Mouse (Mus musculus) brain, embryonic 18.5 days (tissue): ENCODE measurements at regions not wholly inside any gene's neighbourhood (a gene's known extent, or its start where the extent isn't known, plus 50 kb on each side); places are given as distances from the start of the nearest gene placed in this dataset.

ENCODE experiments used
- DNase-seq: peaks from one replicate; pipeline ENCODE4 v3.0.0-alpha.2; 2012; ENCODE audit warnings: low read depth, low spot score

GRCm38 (mm10) chr4:9034280-9034679 lies 795.4 kb upstream of the Car8 start:
- no peak for DNase-seq

- no peak for DNase-seq
Observed at GRCm38 (mm10) chr4:9033106-9033642, 794.3 kb upstream of the Car8 start.

DNA sequence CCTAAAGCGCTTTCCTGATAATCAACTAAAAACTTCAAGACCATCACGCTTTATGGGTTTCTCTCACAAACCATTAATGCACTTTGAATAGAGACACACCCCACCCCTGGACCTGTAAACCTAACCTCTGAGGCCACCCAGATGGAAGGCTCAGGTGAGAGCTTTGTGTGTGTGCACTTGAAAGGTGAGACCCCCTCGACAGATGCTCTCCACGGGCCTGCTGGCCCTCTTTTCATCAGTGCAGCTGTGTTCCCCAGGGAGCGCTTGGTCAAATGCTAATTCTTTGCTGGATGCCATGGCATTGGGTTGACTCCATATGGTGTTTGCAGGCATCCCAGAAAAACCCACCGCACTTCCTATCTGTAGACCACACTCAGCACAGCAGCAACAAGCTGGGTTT lies 792.8 kb upstream of the Car8 start:
- no peak for DNase-seq

- no peak for DNase-seq
Observed at GRCm38 (mm10) chr4:9028946-9029345, 790.1 kb upstream of the Car8 start.

DNA sequence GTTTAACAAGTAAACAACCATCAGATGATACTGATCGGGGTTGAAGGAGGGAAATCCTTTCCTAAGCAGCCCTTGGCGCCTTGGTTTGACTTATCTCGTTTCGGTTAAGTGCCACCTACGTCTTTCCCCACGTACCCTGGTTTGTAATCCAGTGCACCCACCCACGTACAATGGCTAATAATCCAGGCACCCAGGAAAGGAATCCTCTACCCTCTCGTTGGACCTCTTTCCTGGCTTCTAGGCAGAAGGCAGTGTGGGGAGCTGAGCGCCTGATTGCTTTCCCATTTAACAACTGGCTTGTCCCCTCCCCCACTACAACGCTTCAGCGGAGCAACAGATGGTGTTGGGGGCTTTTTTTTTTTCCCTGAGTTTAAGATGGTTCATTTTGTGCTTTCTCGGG lies 789.6 kb upstream of the Car8 start:
- no peak for DNase-seq

GRCm38 (mm10) chr4:9027798-9028404 lies 789.1 kb upstream of the Car8 start:
- no peak for DNase-seq

- no peak for DNase-seq
Observed at GRCm38 (mm10) chr4:9027383-9027782, 788.5 kb upstream of the Car8 start.

GRCm38 (mm10) chr4:9026841-9027240 lies 788.0 kb upstream of the Car8 start:
- no peak for DNase-seq

- DNase-seq = no peak
Observed at GRCm38 (mm10) chr4:9025821-9026470, 787.1 kb upstream of the Car8 start.

- no peak for DNase-seq
Observed at GRCm38 (mm10) chr4:9024216-9024925, 785.5 kb upstream of the Car8 start.

GRCm38 (mm10) chr4:9019241-9020110 lies 780.6 kb upstream of the Car8 start:
- DNase-seq = no peak

GRCm38 (mm10) chr4:9018236-9018635 lies 779.4 kb upstream of the Car8 start:
- no peak for DNase-seq

DNA sequence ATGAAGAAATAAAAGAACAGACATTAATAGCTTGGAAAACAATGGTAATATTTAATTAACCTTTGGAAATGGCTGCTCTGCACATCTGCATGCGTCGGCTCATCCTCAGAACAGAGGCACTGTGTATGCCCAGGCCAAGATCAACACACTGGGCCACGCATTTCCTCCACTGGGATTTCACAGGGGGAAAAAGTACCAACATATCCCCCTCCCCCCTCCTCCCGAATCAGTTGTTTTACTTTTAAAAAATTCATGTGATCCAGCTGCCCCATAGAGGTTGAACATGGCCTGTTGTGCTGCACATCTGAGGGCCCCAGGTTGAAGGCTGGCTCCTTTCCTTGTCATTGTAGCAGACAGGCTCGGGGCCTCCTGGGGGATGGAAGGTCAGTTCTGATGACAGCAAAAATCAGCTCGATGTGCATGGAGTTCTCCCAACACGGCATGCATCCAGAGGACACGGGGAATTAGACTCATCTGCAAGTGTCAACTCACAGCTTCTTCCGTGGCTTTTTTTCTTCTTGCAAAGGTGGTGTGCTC lies 777.7 kb upstream of the Car8 start:
- DNase-seq = no peak

GRCm38 (mm10) chr4:9015528-9016503 lies 777.0 kb upstream of the Car8 start:
- no peak for DNase-seq

GRCm38 (mm10) chr4:9014986-9015385 lies 776.1 kb upstream of the Car8 start:
- no peak for DNase-seq

- no peak for DNase-seq
Observed at GRCm38 (mm10) chr4:9012787-9013186, 773.9 kb upstream of the Car8 start.

GRCm38 (mm10) chr4:9011952-9012351 lies 773.1 kb upstream of the Car8 start:
- DNase-seq = no peak

- DNase-seq = no peak
Observed at GRCm38 (mm10) chr4:9011129-9011518, 772.3 kb upstream of the Car8 start.

DNA sequence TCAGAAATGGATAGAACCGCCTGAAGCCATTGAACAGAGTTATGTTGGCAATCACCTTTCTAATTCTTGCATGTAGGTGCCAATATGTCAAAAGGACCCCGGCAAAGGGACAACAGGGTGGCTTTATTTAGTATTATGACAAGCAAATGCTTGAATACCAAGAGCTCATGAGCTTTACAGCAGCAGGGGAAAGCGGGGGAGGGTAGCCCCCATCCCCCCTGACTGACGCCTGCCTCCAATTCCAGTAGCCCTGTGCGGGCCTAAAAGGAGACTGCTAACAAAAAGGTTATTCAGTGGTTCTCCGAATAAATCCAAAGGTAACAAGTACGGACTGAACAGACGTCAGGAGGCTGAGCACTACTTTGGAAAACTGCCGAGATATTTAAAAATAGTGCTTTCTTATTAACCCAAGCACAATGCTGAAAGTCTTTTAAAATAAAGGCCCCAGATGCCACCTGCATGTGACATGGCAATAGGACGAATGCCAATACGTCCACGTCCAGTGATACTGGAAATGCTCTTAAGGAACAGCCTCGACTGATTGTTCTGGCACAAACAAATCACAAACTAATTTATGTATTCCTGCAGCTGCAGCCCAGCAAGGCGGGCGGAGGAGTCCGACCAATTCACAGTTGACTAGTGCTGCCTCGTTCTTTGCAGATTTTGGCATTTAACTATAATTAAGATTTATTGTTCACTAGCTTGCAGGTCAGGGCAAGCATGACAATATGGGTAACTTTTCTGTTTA lies 771.7 kb upstream of the Car8 start:
- DNase-seq = no peak

DNA sequence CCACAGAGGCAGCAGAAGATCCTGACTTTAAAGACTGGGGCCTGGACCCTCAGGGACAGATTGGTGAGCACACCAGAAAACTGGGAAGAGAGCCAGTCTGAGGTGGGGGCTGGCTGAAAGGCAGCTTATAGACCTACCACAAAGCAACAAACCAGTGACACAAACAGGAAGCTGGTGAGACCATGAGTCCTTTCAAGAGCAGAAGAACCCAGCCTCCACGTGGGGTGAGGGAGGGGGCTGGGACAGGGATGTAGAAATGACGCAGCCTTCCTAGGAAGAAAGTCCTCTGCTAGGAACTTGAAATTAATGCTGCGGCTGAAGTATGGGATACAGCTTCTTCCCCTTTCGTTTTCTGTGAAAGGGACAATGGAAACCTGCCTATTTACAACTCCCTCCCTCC lies 770.8 kb upstream of the Car8 start:
- no peak for DNase-seq
